Mouse (Mus musculus) spleen, embryonic (tissue): ENCODE results near the gene Bahcc1.

Experiments
- CTCF ChIA-PET: fragments of 350-600 bp; sonication (Branson Sonifier 250); formaldehyde crosslinking; loops from one replicate; lab custom pipeline; 2022; lab: Charles Lee

The Bahcc1 gene

DNA sequence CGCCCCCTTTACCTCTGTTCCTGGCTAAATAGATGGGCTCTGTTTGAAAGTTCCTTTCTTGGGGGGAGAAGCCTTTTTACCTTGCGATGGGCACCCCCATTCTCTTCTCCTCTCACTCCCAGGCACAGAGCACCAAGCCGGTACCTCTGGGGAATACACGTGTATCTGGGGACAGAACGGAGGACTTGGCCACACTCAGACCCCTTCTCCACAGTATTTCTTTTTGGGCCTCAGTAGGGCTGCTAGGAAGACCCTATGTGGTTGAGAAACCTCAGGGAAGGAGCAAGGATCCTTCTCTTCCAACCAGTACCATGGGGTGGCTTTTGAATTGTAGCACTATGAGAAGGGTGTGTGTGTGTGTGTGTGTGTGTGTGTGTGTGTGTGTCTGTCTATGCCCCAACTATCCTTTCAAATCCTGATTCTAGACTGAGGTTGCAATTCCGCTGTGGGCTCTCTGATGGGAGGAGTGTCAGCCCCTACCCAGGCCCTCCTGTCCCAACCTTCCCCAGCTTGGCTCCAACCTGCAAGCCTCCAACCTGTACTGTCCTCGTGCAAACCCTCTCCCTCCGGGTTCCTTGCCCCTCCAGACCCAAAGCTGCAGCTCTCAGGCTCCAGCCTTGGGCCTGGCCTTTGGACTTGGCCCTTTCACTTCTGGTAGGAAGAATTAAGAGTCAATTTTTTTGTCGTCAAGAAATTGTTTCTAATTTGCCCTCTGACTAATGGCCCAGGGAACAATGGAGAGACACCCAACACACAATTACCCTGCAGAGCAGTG lies 4.4 kb upstream of the Bahcc1 start:
- CTCF ChIA-PET, result no interaction called here

DNA sequence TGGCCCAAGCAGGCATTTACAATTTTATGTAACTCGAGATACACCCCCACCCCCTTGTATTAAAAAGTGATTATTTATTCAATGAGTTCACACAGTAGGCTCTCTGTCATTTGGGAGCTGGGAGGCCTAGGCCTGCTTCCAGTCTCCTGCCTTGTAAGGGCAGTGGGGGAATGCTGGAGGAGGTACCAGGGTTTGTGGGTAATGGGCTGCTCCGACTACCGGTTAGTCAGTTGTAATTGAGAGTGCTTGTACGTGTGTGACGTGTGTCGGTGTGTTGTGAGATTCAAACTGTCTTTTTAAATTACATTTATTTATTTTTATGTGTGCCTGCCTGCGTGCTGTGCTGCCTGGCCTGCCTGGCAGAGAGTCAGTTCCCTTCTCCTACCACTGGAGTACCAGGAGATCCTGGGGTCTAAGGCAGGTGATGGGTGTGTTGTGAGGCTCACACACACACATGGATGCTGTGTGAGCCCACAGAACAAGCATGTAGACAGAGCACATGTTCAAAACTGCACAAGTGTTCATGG lies 3.8 kb upstream of the Bahcc1 start:
- CTCF ChIA-PET, result no interaction called here

DNA sequence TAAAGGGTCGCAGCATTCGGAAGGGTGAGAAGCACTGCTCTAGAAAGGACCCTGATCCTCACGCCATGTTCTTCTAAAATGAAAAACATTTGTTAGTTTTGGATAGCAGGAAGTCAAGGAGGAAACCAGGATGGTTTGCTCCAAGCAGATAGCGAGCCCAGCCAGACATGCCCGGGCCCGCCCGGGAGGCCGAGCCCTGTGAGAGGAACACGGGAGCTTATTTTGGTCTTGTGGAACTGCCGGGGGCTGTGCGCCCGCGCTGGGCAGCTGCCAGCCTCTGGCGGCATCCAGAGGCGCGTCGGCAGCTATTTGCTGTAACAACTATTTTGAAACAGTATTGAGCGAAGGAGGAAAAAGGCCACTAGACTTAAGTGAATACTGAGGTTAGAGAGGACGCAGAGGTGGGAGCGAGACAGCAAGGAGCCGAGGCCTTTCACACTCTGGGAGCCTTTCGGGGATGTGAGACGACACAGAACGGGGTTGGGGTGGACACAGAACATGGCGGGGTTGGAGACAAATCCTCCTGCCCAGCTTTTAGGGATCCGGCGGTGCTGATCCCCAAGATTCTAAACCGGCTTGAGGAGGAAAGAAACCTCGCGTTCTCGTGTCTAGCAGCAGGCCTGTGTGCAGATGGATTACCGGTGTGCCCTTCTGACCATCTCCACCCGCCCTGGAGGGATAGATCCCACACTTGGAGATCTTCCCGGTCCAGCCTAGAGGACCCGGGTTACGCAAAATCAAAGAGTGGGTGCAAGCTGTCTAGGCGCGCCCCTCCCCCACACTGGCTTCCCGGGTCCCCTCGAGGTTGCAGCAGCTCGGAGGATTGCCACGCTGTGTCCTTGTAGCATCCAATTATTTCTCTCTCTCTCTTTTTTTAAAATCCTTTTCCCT lies 2.6 kb upstream of the Bahcc1 start:
- CTCF ChIA-PET, result no interaction called here

DNA sequence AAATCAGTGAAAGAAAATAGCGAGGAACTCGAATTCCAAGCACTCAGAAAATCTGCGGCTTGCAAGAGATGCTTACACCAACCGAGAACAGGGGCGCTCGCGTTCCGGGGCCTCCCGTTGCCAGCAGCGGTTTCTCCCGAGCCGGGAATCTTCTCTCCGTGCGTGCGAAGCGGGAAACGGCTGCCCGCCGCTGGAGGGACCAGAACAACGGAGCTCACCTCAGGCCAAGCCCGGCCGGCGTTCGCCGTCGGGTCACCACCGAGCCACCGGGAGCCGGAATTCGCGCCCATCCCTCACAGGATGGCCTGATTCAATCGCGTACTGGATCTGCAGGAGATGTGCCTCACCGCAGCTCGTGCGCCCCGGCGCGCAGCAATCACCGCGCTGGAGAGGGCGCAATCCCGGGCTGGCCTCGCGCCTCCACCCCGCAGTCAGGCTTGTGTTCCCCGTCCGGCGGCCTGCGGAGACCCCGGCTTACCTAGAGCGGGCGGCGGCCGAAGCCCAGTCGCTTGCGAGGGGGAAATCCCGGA lies 1.8 kb upstream of the Bahcc1 start:
- CTCF ChIA-PET, result interaction anchor here (0.6 kb wide), 1 partner anchor 139 kb away, joined by 3 read pairs; no protein-coding TSS in a partner anchor

DNA sequence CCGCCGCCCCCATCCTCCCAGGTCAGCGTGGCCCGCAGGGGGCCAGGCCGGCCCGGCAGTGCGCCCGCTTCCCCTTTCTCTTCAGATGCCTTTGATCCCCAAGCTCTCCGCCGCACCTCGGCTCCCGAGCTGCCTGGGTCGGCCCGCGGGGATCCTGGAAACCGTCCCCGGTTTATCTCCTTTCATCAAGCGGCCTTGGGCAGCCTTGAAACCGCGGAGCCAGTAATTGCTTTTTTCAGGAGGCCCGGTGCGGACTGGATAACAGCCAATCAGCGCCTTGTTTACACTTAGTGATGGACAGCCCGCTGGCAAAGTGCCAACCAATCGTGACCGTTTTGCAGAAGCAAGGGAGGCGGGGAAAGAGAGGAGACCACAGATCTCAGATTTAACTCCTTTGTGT lies 1.4 kb upstream of the Bahcc1 start:
- CTCF ChIA-PET, result interaction anchor here (0.6 kb wide), 1 partner anchor 138 kb away, joined by 3 read pairs; no protein-coding TSS in a partner anchor

DNA sequence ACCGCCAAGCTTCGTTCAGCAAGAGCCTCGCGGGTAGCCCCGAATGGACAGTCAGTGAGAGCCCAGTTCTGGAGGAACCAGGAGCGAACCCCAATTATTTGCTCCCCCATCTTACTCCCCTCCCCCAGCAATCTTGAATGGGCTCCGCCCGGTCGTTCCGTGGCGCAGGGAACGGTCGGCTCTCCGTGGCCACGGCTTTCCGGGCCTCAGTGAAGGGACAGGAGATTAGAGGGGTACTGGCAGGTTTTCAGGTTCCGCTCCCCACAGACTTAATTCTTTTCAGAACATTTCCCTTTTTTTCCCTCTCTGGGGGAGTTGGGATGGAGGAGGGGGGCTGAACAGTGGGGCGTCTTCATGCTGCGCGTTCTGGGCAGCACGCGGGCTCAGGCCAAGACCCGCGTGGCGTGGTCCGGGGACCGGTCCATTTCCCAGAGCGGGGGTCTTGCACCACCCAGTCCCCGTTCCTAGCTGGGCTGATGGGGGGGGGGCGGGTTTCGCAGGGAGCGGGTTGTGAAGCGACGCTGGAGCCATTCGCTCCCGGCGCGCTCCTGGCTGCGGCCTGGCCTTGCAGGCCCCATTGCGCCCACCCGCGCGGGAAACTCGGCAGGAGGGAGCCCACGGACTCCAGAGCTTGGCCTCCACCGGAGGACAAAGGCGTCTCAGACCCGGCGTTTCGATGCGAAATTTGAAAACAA lies 841 bp downstream of the Bahcc1 start:
- CTCF ChIA-PET, result no interaction called here

DNA sequence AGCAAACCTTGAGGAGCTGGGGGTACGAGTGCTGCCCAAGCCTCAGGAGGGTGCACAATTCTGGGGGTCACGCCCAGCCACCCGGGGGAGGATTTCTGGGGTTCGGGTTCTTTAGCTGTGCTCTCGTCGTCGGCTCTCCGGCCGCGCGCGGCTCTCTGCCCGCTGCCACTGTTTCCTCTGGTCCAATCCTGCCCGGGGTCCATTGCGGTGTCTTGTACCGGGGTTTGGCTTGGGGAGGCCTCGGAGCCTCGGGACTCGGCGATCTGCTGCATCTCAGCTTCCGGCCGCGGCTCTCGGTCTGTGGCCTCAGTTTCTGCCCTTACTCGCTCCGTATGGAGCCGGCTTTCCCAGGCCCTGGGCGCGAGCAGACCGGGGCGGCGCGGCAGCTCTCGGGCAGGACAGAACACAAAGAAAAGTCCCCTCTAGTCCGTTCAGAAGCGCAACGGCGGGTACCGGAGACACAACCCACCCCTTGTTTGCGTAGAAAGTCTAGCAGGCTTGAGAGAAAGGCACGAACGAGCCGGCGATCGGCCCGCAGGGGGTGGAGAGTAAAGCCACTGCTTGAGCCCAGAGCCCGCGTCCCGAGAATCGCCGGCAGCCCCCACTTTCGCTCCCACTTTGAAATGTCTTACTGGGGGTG lies 1.5 kb downstream of the Bahcc1 start:
- CTCF ChIA-PET, result no interaction called here

DNA sequence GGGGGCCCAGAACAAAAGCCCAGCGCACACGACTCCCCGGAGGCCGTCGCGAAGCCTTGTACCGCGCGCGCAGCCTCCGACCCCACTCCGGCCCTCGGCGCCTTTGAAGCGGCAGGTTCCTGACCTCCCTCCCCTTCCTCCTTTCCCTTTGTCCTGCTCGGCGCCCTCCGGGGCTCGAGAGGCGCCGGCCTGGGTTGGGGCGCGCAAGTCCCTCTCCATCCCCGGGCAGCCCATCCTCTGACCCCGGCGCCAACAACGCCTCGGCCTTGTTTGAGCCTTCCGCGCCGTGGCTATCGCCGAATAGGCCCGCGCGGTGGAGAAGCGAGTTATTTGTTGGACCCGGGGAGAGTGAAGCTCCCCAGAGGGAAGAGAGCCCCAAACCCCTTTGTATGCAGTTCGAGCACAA lies 2.0 kb downstream of the Bahcc1 start:
- CTCF ChIA-PET, result no interaction called here

DNA sequence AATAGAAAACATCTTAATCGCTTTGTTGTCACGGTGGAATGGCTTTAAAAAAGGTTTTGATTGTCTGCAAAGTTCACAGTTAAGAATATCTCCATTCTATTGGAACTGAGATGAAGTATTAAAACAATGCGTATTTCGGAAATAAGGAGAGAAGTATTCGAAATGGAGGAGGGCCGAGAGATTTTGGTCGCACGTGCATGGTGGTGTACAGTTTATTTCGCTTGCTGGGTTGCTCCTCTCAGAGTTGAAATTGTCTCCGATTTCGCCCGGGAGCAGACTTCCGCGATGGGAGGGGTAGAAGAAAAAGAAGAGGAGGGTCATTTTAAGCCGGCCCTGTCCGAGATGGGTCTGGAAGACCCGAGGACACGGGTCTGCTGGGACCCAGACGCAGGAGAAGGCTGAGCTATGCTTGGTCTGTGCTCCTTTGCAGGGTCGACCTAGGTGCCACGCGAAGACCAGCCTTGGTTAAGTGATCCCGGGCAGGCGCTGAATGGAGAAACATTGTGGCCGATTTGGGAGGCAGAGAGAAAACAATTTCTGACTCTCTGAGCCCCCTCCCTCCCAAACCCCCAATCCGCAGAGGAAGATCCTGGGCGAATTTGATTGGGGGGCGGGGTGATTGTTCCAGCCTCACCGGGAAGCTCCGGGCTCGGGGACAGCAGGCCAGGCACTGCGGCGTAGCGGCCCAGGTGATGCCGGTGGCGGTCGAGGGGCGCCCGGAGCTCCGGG lies 2.8 kb downstream of the Bahcc1 start:
- CTCF ChIA-PET, result interaction anchor here (0.6 kb wide), 1 partner anchor 986 kb away, joined by 5 read pairs; no protein-coding TSS in a partner anchor

DNA sequence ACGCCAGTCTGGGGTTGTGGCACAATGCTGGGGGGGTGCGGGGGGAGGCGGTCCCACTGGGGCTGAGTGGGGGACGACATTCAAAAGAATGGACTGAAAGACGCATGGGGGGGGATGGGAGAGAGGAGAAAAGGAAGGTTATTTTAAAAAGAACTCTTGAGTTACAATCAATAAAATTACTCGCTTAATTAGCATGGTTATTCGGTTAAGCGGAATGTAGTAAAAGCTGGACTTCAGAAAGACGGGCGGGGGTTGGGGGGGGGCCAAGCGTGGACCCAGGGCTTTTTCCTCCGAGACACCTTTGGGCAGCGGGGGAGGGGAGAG lies 3.3 kb downstream of the Bahcc1 start:
- CTCF ChIA-PET, result interaction anchor here (0.6 kb wide), 2 partner anchors 75 to 987 kb away, joined by 4 to 5 read pairs; no protein-coding TSS in a partner anchor

DNA sequence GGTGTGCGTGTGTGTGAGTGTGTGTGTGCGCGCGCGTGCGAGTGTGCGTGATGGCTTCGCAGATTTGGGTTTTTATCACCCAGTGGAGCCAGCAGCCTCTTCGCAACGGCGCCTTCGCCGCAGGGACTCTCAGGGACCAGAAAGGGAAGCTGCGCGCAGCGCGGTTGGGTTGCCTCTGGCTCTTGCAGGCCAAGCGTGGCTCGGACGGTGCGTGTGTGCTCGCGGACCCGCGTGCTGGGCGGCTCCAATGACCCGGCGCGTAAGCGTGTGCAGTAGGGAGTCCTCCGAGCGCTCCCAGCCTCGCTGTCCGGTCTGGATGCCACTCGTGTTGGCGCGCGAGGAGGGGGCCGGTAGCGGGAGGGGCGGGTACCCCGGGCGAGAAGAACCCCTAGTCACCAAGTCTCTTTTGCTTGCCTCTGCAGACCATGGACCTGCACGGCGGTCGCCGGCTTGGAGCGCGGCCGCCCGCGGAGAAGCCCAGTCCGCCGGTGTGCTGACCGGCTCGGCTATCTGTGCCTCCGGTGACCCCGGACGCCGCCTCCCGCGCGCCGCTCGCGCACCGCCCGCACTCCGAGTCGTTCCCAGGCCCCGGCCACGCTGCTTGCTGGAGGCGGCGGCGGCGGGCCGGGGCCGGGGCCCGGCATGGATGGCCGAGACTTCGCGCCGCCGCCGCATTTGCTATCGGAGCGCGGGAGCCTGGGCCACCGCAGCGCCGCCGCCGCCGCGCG lies 3.9 kb downstream of the Bahcc1 start:
- CTCF ChIA-PET, result interaction anchor here (0.6 to 0.7 kb wide), 2 partner anchors 75 to 191 kb away, joined by 3 to 4 read pairs; no protein-coding TSS in a partner anchor

DNA sequence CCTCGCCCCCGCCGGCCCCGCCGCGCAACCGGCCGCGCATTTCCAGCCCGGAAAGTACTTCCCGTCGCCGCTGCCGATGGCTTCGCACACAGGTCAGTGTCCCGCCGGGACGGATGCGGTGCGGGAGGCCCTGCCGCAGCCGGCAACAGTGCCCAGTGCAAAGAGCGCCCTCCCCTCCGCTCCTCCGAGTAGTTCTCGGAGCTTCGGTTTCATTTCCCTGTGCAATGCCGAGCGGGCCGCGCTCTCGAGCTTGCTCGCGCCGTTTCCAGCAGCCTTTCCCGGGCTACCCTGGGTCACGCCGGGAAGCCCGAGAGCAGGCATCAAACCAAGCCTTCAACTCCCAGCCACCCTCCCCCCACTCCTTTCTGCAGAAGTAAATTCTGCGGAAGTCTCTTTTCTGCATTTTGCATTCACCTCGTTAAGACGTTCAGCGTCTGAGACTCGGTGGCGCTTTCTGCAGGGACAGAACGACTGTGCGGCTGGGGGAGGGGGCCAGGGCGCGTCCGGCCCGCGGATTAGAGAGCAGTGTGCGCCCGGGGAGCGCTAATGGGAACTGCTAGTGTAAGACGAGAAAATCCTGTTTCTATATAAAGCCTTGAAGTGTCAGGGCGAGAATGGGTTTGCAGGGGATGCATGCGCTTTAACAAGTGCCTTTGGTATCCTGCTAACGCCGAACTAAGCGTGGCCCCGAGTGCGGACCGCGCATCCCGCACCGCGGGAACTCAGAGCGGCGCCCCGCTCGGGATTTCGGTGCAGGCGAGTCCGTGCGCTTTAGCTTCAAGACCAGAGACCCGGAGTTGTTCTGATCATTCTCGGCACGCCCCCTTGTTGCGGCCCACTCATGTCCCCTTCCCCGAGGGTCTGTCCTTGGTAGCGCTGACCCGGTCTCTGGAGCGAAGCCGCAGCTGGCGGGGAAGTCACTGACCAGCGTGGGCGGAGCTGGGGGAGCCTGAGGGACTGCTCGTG lies 4.7 kb downstream of the Bahcc1 start:
- CTCF ChIA-PET, result interaction anchor here (0.7 kb wide), 1 partner anchor 190 kb away, joined by 3 read pairs; no protein-coding TSS in a partner anchor

DNA sequence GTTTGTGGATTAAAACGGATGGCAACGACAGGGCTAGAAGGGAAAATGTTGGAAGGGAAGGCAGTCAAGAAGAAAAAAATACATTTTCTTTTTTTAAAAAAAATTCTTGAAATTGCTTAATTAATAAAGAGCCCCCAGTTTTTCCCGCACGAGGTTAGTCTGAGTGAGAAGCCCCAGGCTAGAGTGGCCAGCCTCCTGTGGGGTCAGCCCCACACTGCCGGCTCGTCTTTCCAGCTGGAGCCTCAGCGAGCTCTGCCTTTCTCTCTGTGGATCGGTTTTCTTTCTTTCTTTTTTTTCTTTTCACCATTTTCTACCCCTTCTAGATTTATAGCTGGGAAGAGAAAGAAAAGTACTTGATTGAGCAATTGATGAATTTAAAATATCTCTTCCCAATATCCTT lies 5.6 kb downstream of the Bahcc1 start:
- CTCF ChIA-PET, result interaction anchor here (1.2 kb wide), 1 partner anchor 131 kb away, joined by 3 read pairs; no protein-coding TSS in a partner anchor

DNA sequence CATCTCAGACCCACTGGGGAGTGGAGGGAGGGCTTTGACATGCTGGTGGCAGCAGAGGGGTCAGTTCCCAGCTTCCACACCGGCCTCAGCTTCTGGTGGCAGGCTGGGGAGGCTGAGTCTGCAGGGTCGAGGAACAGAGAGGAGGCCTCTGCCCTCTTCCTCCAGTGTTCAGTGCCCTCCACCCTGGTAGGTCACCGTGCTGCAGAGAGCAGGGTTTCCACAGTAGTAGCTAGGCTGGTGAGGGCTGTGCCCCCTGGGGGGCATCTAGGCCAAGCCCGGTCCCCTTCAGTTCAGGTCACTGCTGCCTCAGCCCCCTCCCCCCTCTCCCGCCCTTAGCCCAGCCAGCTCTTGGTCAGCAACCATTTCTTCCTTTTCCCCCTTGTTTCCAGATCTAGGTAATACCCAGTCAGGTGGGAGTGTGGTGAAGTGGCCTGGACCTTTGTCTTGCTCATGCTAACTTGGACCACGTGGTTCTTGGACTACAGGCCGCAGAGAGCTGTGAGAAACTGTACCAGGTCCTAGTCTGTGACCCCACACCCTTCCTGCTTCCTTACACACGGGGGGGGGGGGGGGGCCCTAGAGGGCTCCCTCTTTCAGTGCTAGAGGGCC lies 6.1 kb downstream of the Bahcc1 start:
- CTCF ChIA-PET, result interaction anchor here (1.2 kb wide), 1 partner anchor 130 kb away, joined by 3 read pairs; no protein-coding TSS in a partner anchor

DNA sequence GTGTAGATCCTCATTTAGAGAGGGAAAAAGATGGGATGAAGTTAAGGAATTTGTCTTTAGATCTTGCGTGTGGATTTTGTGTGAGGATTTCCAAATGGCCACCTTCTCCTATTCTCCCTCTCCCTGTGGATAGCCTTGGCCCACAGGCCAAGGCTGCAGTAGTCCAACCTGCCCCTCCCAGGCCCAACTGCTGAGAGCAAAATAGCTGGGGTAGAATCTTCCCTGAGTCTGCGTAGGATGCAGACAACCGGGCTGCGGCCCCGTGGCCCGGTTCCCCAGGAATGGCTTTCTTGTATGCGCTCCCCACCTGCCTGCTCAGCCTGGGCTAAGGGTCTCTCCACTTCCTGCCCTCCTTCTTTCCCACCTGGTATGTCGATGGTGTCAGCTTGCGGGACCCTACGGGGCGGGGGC lies 6.8 kb downstream of the Bahcc1 start:
- CTCF ChIA-PET, result interaction anchor here (1.2 kb wide), 1 partner anchor 130 kb away, joined by 3 read pairs; no protein-coding TSS in a partner anchor

DNA sequence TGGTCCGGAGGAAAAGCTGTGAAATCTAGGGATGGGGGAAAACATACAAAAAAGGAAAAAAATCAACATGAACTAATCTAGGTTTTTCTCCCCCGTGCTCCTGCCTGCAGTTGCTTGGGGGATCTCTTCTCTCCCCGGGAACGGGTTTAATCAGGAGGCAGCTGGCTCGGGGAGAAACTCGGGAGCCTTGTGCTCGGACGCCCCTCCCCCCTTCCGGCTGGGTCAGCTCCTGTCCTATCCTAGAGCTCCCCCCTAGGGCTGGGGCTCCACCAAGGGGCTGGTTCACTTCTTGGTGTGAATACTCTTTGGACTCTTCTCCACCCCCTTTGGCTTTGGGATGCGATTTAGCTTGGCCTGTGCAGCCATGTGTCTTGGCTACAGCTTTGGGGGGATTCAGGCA lies 7.5 kb downstream of the Bahcc1 start:
- CTCF ChIA-PET, result no interaction called here
